16 mouse cellular contexts compared by ENCODE assay signal in the genomic region with DNA sequence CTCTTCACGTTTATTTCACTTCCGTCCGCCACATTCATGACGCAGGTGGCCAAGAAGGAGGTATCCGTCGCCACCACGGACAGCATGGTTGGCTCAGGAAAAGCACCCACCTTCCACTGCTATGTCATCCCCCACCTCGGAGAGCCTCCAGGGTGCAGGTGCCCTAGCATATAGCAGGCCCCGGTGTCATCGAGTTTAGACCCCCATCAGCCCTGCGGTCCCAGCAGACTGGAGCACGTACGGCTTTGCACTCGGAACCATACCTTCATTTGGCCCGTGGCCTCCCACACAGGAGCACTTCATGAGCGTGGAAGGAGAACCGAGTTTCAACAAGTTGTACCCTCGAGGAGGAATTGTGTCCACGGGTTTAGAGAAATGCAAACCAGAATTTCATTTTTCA. TPM values are rescaled to one million over a fixed set of nuclear protein-coding genes. Genes with fewer than 3 reads are reported as not detected.
A peak's percentile ranks its signal among the peaks of the same experiment; 100 is the strongest.
DNase-seq lines count a peak whose midpoint lies in the region; ATAC-seq lines count a peak whose summit lies in the region.
"Had no signal": no experiment of that assay in that cellular context is flagged by ENCODE, and none has a peak within 500 bp of the region (broad histone marks: within the 10 kb centered on the region; RNA-seq: fewer than 3 reads in every experiment).

No protein-coding gene starts in this region.

- no peaks in the 10 kb centered on the region for H3K36me3 ChIP-seq in kidney, embryonic 15.5 days
- H3K36me3 ChIP-seq in kidney, embryonic 14.5 days (ENCODE audit: control insufficient read depth, insufficient read depth, low read length): no peaks in the 10 kb centered on the region
- H3K36me3 ChIP-seq in forebrain, embryonic 16.5 days (ENCODE audit: control insufficient read depth, insufficient read depth): no peaks in the 10 kb centered on the region
- H3K36me3 ChIP-seq in limb, embryonic 13.5 days: no peaks in the 10 kb centered on the region
- H3K36me3 ChIP-seq in neural tube, embryonic 13.5 days: no peaks in the 10 kb centered on the region
- H3K36me3 ChIP-seq: liver, embryonic 13.5 days had no signal

- peaks cover 48% of the 10 kb centered on the region for H3K4me1 ChIP-seq in kidney, embryonic 15.5 days
- H3K4me1 ChIP-seq in kidney, embryonic 14.5 days (ENCODE audit: control insufficient read depth, insufficient read depth, low read length): peaks cover 32% of the 10 kb centered on the region
- peaks cover 36% of the 10 kb centered on the region for H3K4me1 ChIP-seq in forebrain, embryonic 16.5 days (replicated peaks; ENCODE audit: control insufficient read depth, insufficient read depth, low read length)
- peaks cover 50% of the 10 kb centered on the region for H3K4me1 ChIP-seq in limb, embryonic 13.5 days
- H3K4me1 ChIP-seq in neural tube, embryonic 13.5 days (replicated peaks): peaks cover 59% of the 10 kb centered on the region
- H3K4me1 ChIP-seq: liver, embryonic 13.5 days had no signal

- H3K27ac ChIP-seq in kidney, embryonic 15.5 days: no peak overlapping the region
- H3K27ac ChIP-seq in kidney, embryonic 14.5 days (ENCODE audit: low read depth, low read length): no peak overlapping the region
- peak overlapping the region; percentile 27; the same call in 1 of the 2 replicates for H3K27ac ChIP-seq in forebrain, embryonic 16.5 days (ENCODE audit: low read length)
- H3K27ac ChIP-seq in limb, embryonic 13.5 days: no peak overlapping the region
- peak overlapping the region; percentile 76 for H3K27ac ChIP-seq in neural tube, embryonic 13.5 days (replicated peaks)
- H3K27ac ChIP-seq: liver, embryonic 13.5 days had no signal

- H3K9ac ChIP-seq in kidney, embryonic 15.5 days: no peak overlapping the region
- H3K9ac ChIP-seq in kidney, embryonic 14.5 days (ENCODE audit: low read depth, low read length): no peak overlapping the region
- H3K9ac ChIP-seq in forebrain, embryonic 16.5 days (replicated peaks; ENCODE audit: low read depth, low read length): no peak overlapping the region
- H3K9ac ChIP-seq in limb, embryonic 13.5 days: no peak overlapping the region
- H3K9ac ChIP-seq in neural tube, embryonic 13.5 days: peak overlapping the region; percentile 59; the same call in 1 of the 2 replicates
- H3K9ac ChIP-seq: liver, embryonic 13.5 days had no signal

- no peaks in the 10 kb centered on the region for H3K9me3 ChIP-seq in kidney, embryonic 15.5 days (replicated peaks)
- no peaks in the 10 kb centered on the region for H3K9me3 ChIP-seq in kidney, embryonic 14.5 days (ENCODE audit: control insufficient read depth, low read length)
- H3K9me3 ChIP-seq in forebrain, embryonic 16.5 days (ENCODE audit: control insufficient read depth, low read length): no peaks in the 10 kb centered on the region
- H3K9me3 ChIP-seq in limb, embryonic 13.5 days: no peaks in the 10 kb centered on the region
- no peaks in the 10 kb centered on the region for H3K9me3 ChIP-seq in neural tube, embryonic 13.5 days
- H3K9me3 ChIP-seq: liver, embryonic 13.5 days had no signal

- WGBS in kidney, embryonic 15.5 days: 43% methylated on average over 19 of the region's 19 CpGs
- WGBS in kidney, embryonic 14.5 days: 49% methylated on average over 19 of the region's 19 CpGs
- 51% methylated on average over 19 of the region's 19 CpGs for WGBS in forebrain, embryonic 16.5 days
- 45% methylated on average over 19 of the region's 19 CpGs for WGBS in limb, embryonic 13.5 days
- 24% methylated on average over 19 of the region's 19 CpGs for WGBS in neural tube, embryonic 13.5 days

- ATAC-seq in kidney, embryonic 15.5 days (replicated peaks; ENCODE audit: low FRiP score): no peak
- ATAC-seq in kidney, embryonic 14.5 days (ENCODE audit: low FRiP score, low TSS enrichment): no peak; the same call in 1 of the 2 replicates
- peak; percentile 34; the same call in 1 of the 2 replicates for ATAC-seq in forebrain, embryonic 16.5 days
- ATAC-seq in limb, embryonic 13.5 days (ENCODE audit: low FRiP score, low read depth): no peak
- no peak for ATAC-seq in neural tube, embryonic 13.5 days (ENCODE audit: low read depth)

- H3K27me3 ChIP-seq in kidney, embryonic 15.5 days: no peaks in the 10 kb centered on the region
- H3K27me3 ChIP-seq in kidney, embryonic 14.5 days (ENCODE audit: control insufficient read depth, insufficient read depth, low read length): no peaks in the 10 kb centered on the region
- no peaks in the 10 kb centered on the region for H3K27me3 ChIP-seq in forebrain, embryonic 16.5 days (replicated peaks; ENCODE audit: control insufficient read depth, insufficient read depth, low read length)
- peaks cover 10% of the 10 kb centered on the region; the same call in 1 of the 2 replicates for H3K27me3 ChIP-seq in limb, embryonic 13.5 days
- H3K27me3 ChIP-seq in neural tube, embryonic 13.5 days: peaks cover 20% of the 10 kb centered on the region

- H3K4me3 ChIP-seq in kidney, embryonic 15.5 days (replicated peaks): no peak overlapping the region
- H3K4me3 ChIP-seq in kidney, embryonic 14.5 days (ENCODE audit: low read length): no peak overlapping the region
- peak overlapping the region; percentile 6; the same call in 1 of the 2 replicates for H3K4me3 ChIP-seq in forebrain, embryonic 16.5 days (replicated peaks; ENCODE audit: low read length)
- 0 out of 2 replicates have a peak overlapping the region, but pooled peaks have one; percentile 11 for H3K4me3 ChIP-seq in limb, embryonic 13.5 days
- H3K4me3 ChIP-seq in neural tube, embryonic 13.5 days: peak overlapping the region; percentile 24
- H3K4me3 ChIP-seq: liver, embryonic 13.5 days had no signal

- H3K4me2 ChIP-seq in kidney, embryonic 15.5 days: peak overlapping the region; percentile 46
- no peak overlapping the region; the same call in 1 of the 2 replicates for H3K4me2 ChIP-seq in kidney, embryonic 14.5 days (replicated peaks; ENCODE audit: low read depth, low read length)
- peak overlapping the region; percentile 52 for H3K4me2 ChIP-seq in forebrain, embryonic 16.5 days (ENCODE audit: low read length)
- H3K4me2 ChIP-seq in limb, embryonic 13.5 days (replicated peaks): peak overlapping the region; percentile 31
- H3K4me2 ChIP-seq in neural tube, embryonic 13.5 days: peak overlapping the region; percentile 54
- H3K4me2 ChIP-seq: liver, embryonic 13.5 days had no signal

- DNase-seq in urinary bladder, postnatal 25 days (ENCODE audit: low spot score): no peak
- DNase-seq in thymus, postnatal 25 days: no peak
- DNase-seq in thymus, adult 18-20 months: no peak
- DNase-seq: B cell, adult 2 months; cerebellum, postnatal 10 days; gastrocnemius, postnatal 10 days; kidney, adult 8-10 months; layer of hippocampus, postnatal 36 days; liver, embryonic 13.5 days; lung, postnatal 4 days; thymus, postnatal 4 days had no signal

RNA-seq across cellular contexts. Expression of a gene that starts 50.8 kb away (rescaled TPM):
- polyA plus RNA-seq in kidney, embryonic 15.5 days (2015; fragmentation: Nextera tagmentation; extraction: Ambion mirVana): 94.2 and 102 TPM in 2 replicates
- polyA plus RNA-seq in kidney, embryonic 14.5 days (2014; fragmentation: Nextera tagmentation; extraction: Ambion mirVana): 143 and 146 TPM in 2 replicates
- 18.8 and 26.2 TPM in 2 replicates for polyA plus RNA-seq in forebrain, embryonic 16.5 days (2015; fragmentation: Nextera tagmentation; extraction: Ambion mirVana)
- polyA plus RNA-seq in limb, embryonic 13.5 days (2015; fragmentation: Nextera tagmentation; extraction: Ambion mirVana): 264 and 265 TPM in 2 replicates
- polyA plus RNA-seq in neural tube, embryonic 13.5 days (2015; fragmentation: Nextera tagmentation; extraction: Ambion mirVana): 19.3 and 29.9 TPM in 2 replicates

Comparison
In these comparisons a context has a peak if more than half of its experiments do, and no peak if none do; other contexts are left out.
1. H3K27ac ChIP-seq: peak in forebrain, embryonic 16.5 days (single experiment) and neural tube, embryonic 13.5 days (single experiment); none in kidney, embryonic 15.5 days (single experiment), kidney, embryonic 14.5 days (single experiment) and limb, embryonic 13.5 days (single experiment).
2. H3K4me3 ChIP-seq: peak in forebrain, embryonic 16.5 days (single experiment), limb, embryonic 13.5 days (single experiment) and neural tube, embryonic 13.5 days (single experiment); none in kidney, embryonic 15.5 days (single experiment) and kidney, embryonic 14.5 days (single experiment).